Mouse (Mus musculus) lung, postnatal 0 days (tissue): Measurements from ENCODE around the gene Iqsec2. TPM values are rescaled to one million over a fixed set of nuclear protein-coding genes. Genes with fewer than 3 reads are reported as not detected.

Experiments
- ATAC-seq: fragments of 200-750 bp; cut with Nextera tagmentation; 2 replicates; pipeline ENCODE4 v1.8.0; 2017; ENCODE audit warnings: moderate library complexity
- DNase-seq: peaks from one replicate; pipeline ENCODE4 v3.0.0-alpha.2; 2016; ENCODE audit warnings: low spot score
- H3K27ac ChIP-seq: fragments of 300-500 bp; sonication (generic); 2 replicates; pipeline ENCODE4 v1.5.1; 2014; ENCODE audit warnings: antibody characterized with exemption, mild to moderate bottlenecking, low read length, mixed read lengths
- H3K27me3 ChIP-seq: fragments of 300-500 bp; sonication (generic); replicated peaks from 2 replicates; pipeline ENCODE4 v1.6.1; 2014; ENCODE audit warnings: low read length, mixed read lengths; ENCODE audit not compliant: insufficient read depth
- H3K36me3 ChIP-seq: fragments of 300-500 bp; sonication (generic); 2 replicates; pipeline ENCODE4 v1.6.1; 2014; ENCODE audit warnings: low read length, mixed read lengths; ENCODE audit not compliant: insufficient read depth
- H3K4me1 ChIP-seq: fragments of 300-500 bp; sonication (generic); 2 replicates; pipeline ENCODE4 v1.6.1; 2014; ENCODE audit warnings: antibody characterized with exemption, low read depth, low read length, mixed read lengths; ENCODE audit not compliant: insufficient read depth
- H3K4me2 ChIP-seq: fragments of 300-500 bp; sonication (generic); replicated peaks from 2 replicates; pipeline ENCODE4 v1.6.1; 2014; ENCODE audit warnings: low read depth, mild to moderate bottlenecking, low read length, moderate library complexity, mixed read lengths
- H3K4me3 ChIP-seq: fragments of 300-500 bp; sonication (generic); 2 replicates; pipeline ENCODE4 v1.5.1; 2014; ENCODE audit warnings: low read depth, low read length
- H3K9ac ChIP-seq: fragments of 300-500 bp; sonication (generic); replicated peaks from 2 replicates; pipeline ENCODE4 v1.6.1; 2014; ENCODE audit warnings: low read depth, mild to moderate bottlenecking
- H3K9me3 ChIP-seq: fragments of 300-500 bp; sonication (generic); 2 replicates; pipeline ENCODE4 v1.6.1; 2016; ENCODE audit warnings: low read length, mixed read lengths
- CTCF ChIP-seq: IDR thresholded peaks from 2 replicates; pipeline ENCODE4 v1.5.1; 2016; ENCODE audit warnings: antibody characterized with exemption, mild to moderate bottlenecking
- EP300 ChIP-seq: IDR thresholded peaks from 2 replicates; pipeline ENCODE4 v1.6.1; 2016; ENCODE audit warnings: antibody characterized with exemption, mild to moderate bottlenecking, control low read depth
- WGBS: fragments of 180-500 bp; shearing (Covaris S2); extraction: QIAGEN DNeasy Blood & Tissue Kit; methylation state at CpG from one replicate; pipeline ENCODE4 v1.1.7; 2014; 5-methylcytosine and 5-hydroxymethylcytosine counted together
- polyA plus RNA-seq: library from polyadenylated mRNA; unstranded; fragments of >200 nt; fragmentation: Nextera tagmentation; extraction: Ambion mirVana; gene quantifications from 2 replicates; pipeline ENCODE4 v1.2.1, GENCODE M21; 2015

Gene Iqsec2
- polyA plus RNA-seq, 1 experiment from 2014 or later: 4.3 TPM

GRCm38 (mm10) chrX:152144742-152145214 is 710 bp downstream of the Iqsec2 start:
- H3K27me3 ChIP-seq: no peaks in the 10 kb centered on the region
- DNase-seq (peak; percentile 9), ATAC-seq (no peak)
- WGBS: 15% methylated on average over 29 of the region's 42 CpGs
- no peaks in the 10 kb centered on the region; the same call in 1 of the 2 replicates for H3K4me1 ChIP-seq
- no peaks in the 10 kb centered on the region for H3K9me3 ChIP-seq
- no peak for TF ChIP-seq CTCF
- no peak for TF ChIP-seq EP300
- peak overlapping the region; percentile 34; the same call in 1 of the 2 replicates for H3K9ac ChIP-seq
- no peak overlapping the region for H3K27ac ChIP-seq
- H3K4me2 ChIP-seq: peak overlapping the region; percentile 75
- no peaks in the 10 kb centered on the region for H3K36me3 ChIP-seq
- peak overlapping the region; percentile 55 for H3K4me3 ChIP-seq

GRCm38 (mm10) chrX:152146150-152146549 is 2.1 kb downstream of the Iqsec2 start:
- no peaks in the 10 kb centered on the region for H3K27me3 ChIP-seq
- no peak for TF ChIP-seq CTCF
- no peak for TF ChIP-seq EP300
- H3K4me3 ChIP-seq: no peak overlapping the region
- H3K9me3 ChIP-seq: no peaks in the 10 kb centered on the region
- H3K27ac ChIP-seq: no peak overlapping the region
- H3K4me1 ChIP-seq: no peaks in the 10 kb centered on the region; the same call in 1 of the 2 replicates
- no peak overlapping the region for H3K9ac ChIP-seq
- H3K36me3 ChIP-seq: no peaks in the 10 kb centered on the region
- H3K4me2 ChIP-seq: peak overlapping the region; percentile 75
- ATAC-seq: no peak
- no peak for DNase-seq
- 63% methylated on average over 1 of the region's 1 CpGs for WGBS

DNA sequence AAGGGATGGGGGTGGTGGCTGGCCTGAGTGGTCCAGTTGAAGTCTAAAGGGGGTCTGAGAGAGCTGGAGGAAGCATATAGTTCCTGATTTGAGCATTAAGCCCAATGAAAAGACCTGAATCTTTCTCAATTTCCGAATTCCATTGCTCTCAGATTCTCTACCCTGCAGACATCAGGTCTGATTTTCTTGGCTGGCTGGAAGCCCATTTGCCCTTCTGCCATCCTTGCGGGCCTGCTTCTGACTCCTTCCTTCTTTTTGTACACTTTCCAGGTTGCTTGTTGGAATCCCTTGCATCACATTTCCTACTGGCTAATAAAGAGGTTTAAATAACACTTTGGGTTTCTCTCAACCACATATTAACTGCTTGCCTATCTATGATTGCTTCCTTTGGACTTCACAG is 2.6 kb downstream of the Iqsec2 start:
- ATAC-seq (no peak), DNase-seq (no peak)
- Histone ChIP-seq H3K9me3 (no peaks in the 10 kb centered on the region), H3K27me3 (no peaks in the 10 kb centered on the region), H3K9ac (no peak overlapping the region), H3K36me3 (no peaks in the 10 kb centered on the region), H3K4me1 (no peaks in the 10 kb centered on the region; the same call in 1 of the 2 replicates), H3K27ac (no peak overlapping the region), H3K4me3 (no peak overlapping the region), H3K4me2 (no peak overlapping the region)
- TF ChIP-seq EP300 (no peak), CTCF (no peak)
- 61% methylated on average over 2 of the region's 2 CpGs for WGBS

- 37% methylated on average over 5 of the region's 5 CpGs for WGBS
- Histone ChIP-seq H3K36me3 (no peaks in the 10 kb centered on the region), H3K27ac (no peak overlapping the region), H3K4me2 (no peak overlapping the region), H3K27me3 (no peaks in the 10 kb centered on the region), H3K9ac (no peak overlapping the region), H3K4me3 (no peak overlapping the region), H3K9me3 (no peaks in the 10 kb centered on the region), H3K4me1 (no peaks in the 10 kb centered on the region; the same call in 1 of the 2 replicates)
- DNase-seq (peak; percentile 53), ATAC-seq (peak; percentile 76)
- TF ChIP-seq EP300: no peak
- TF ChIP-seq CTCF: peak; percentile 81
Observed at GRCm38 (mm10) chrX:152147451-152148116, 3.5 kb downstream of the Iqsec2 start.

GRCm38 (mm10) chrX:152148706-152149105 is 4.6 kb downstream of the Iqsec2 start:
- DNase-seq (peak; percentile 19), ATAC-seq (no peak)
- Histone ChIP-seq H3K4me3 (no peak overlapping the region), H3K9ac (no peak overlapping the region), H3K27me3 (no peaks in the 10 kb centered on the region), H3K27ac (no peak overlapping the region), H3K4me2 (no peak overlapping the region), H3K9me3 (no peaks in the 10 kb centered on the region), H3K4me1 (no peaks in the 10 kb centered on the region; the same call in 1 of the 2 replicates), H3K36me3 (no peaks in the 10 kb centered on the region)
- TF ChIP-seq EP300 (no peak), CTCF (no peak)
- WGBS: 53% methylated on average over 5 of the region's 5 CpGs

DNA sequence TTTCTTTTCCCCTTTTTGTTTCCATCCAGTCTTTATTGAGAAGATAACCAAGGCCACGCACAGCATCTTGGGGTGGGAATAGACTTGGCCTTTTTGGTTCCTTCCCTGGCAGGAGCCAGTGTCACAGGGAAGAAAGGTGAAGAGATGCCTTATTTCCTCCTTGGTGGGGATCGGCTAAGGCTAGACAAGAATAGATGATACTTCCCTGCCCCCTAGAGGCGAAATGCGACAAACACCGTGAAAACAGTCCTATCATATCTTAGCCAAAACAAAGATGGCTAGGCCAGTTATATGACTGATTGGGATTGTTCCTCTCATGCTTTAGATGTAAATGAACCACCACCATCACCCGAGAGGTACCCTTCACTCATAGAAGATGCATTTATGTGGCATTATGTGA is 7.6 kb downstream of the Iqsec2 start:
- ATAC-seq (no peak), DNase-seq (peak; percentile 49)
- H3K36me3 ChIP-seq: no peaks in the 10 kb centered on the region
- TF ChIP-seq EP300 (no peak), CTCF (peak; percentile 78)
- no peak overlapping the region for H3K4me3 ChIP-seq
- H3K4me2 ChIP-seq: no peak overlapping the region
- H3K4me1 ChIP-seq: no peaks in the 10 kb centered on the region; the same call in 1 of the 2 replicates
- 16% methylated on average over 6 of the region's 6 CpGs for WGBS
- no peak overlapping the region for H3K9ac ChIP-seq
- no peak overlapping the region for H3K27ac ChIP-seq
- no peaks in the 10 kb centered on the region; the same call in 1 of the 2 replicates for H3K27me3 ChIP-seq
- no peaks in the 10 kb centered on the region for H3K9me3 ChIP-seq
